Mouse (Mus musculus) hematopoietic stem cell, adult 5-6 weeks (primary cell): ENCODE data around the gene Mettl22. TPM values are rescaled to one million over a fixed set of nuclear protein-coding genes. Genes with fewer than 3 reads are reported as not detected.

Experiments
- ATAC-seq, 2 experiments: fragments of 125-278 bp in 1 of 2; replicated peaks in 1 of 2; 2 replicates each; pipeline ENCODE4 v1.8.0; 2016 to 2017; ENCODE audit warnings: inconsistent platforms in 2 of 2, mild to moderate bottlenecking in 2 of 2, moderate number of reproducible peaks in 2 of 2, low read depth in 1 of 2, moderate TSS enrichment in 1 of 2; ENCODE audit not compliant: low FRiP score in 2 of 2, poor library complexity in 2 of 2, severe bottlenecking in 2 of 2, insufficient read depth in 1 of 2, low TSS enrichment in 1 of 2
- total RNA-seq: library from RNA; stranded (forward); fragments of 172-1452, 232-1000 nt; gene quantifications from 2 replicates; pipeline ENCODE4 v1.2.3, GENCODE M21; 2017

Gene Mettl22
- total RNA-seq, 1 experiment from 2014 or later, result 14.8 TPM

GRCm38 (mm10) chr16:8533477-8533876 is 62.9 kb downstream of the Mettl22 start:
- ATAC-seq, result no peak

GRCm38 (mm10) chr16:8534466-8535200 is 64.0 kb downstream of the Mettl22 start:
- no peak for ATAC-seq

GRCm38 (mm10) chr16:8535411-8535810 is 64.8 kb downstream of the Mettl22 start:
- ATAC-seq, result no peak

GRCm38 (mm10) chr16:8539150-8539865 is 68.7 kb downstream of the Mettl22 start:
- no peak for ATAC-seq

Other genes with a start within 250 kb of the Mettl22 start
- 0.38 and 0.45 TPM in 2 replicates for gene Tmem114, start 45.7 kb upstream of the Mettl22 start, total RNA-seq
- 0.44 and 1.1 TPM in 2 replicates for gene Abat, start 42.6 kb downstream of the Mettl22 start, total RNA-seq
- gene Pmm2, start 166.9 kb downstream of the Mettl22 start, total RNA-seq, result 48.6 and 62.8 TPM in 2 replicates
- gene Tmem186, start 166.9 kb downstream of the Mettl22 start, total RNA-seq, result 20.9 and 24.0 TPM in 2 replicates
- 8.4 and 13.1 TPM in 2 replicates for gene Carhsp1, start 201.4 kb downstream of the Mettl22 start, total RNA-seq
- gene Gm5767, start 210.0 kb downstream of the Mettl22 start, total RNA-seq, result not detected in 2 replicates